Mouse (Mus musculus) embryonic facial prominence, embryonic 15.5 days (tissue): ENCODE measurements around the gene Ppp1r3e. TPM values are rescaled to one million over a fixed set of nuclear protein-coding genes. Genes with fewer than 3 reads are reported as not detected.
A peak's percentile ranks its signal among the peaks of the same experiment; 100 is the strongest.

ENCODE experiments used
- ATAC-seq: fragments of 200-750 bp; cut with Nextera tagmentation; 2 replicates; pipeline ENCODE4 v1.8.0; 2017; ENCODE audit warnings: low read depth, moderate TSS enrichment; ENCODE audit not compliant: insufficient number of reproducible peaks, low FRiP score, low TSS enrichment
- H3K27ac ChIP-seq: fragments of 300-500 bp; sonication (generic); replicated peaks from 2 replicates; pipeline ENCODE4 v1.5.1; 2015; ENCODE audit warnings: mild to moderate bottlenecking, inconsistent platforms
- H3K27me3 ChIP-seq: fragments of 300-500 bp; sonication (generic); 2 replicates; pipeline ENCODE4 v1.6.1; 2015; ENCODE audit warnings: inconsistent platforms
- H3K36me3 ChIP-seq: fragments of 300-500 bp; sonication (generic); 2 replicates; pipeline ENCODE4 v1.6.1; 2015; ENCODE audit warnings: mild to moderate bottlenecking, inconsistent platforms
- H3K4me1 ChIP-seq: fragments of 300-500 bp; sonication (generic); 2 replicates; pipeline ENCODE4 v1.6.1; 2015; ENCODE audit warnings: inconsistent platforms
- H3K4me2 ChIP-seq: fragments of 300-500 bp; sonication (generic); replicated peaks from 2 replicates; pipeline ENCODE4 v1.6.1; 2015; ENCODE audit warnings: mild to moderate bottlenecking, inconsistent platforms
- H3K4me3 ChIP-seq: fragments of 300-500 bp; sonication (generic); replicated peaks from 2 replicates; pipeline ENCODE4 v1.5.1; 2015; ENCODE audit warnings: mild to moderate bottlenecking, inconsistent platforms
- H3K9ac ChIP-seq: fragments of 300-500 bp; sonication (generic); 2 replicates; pipeline ENCODE4 v1.6.1; 2015; ENCODE audit warnings: inconsistent platforms
- H3K9me3 ChIP-seq: fragments of 300-500 bp; sonication (generic); replicated peaks from 2 replicates; pipeline ENCODE4 v1.6.1; 2016; ENCODE audit warnings: inconsistent platforms
- WGBS: fragments of 180-500 bp; shearing (Covaris S2); methylation state at CpG from one replicate; pipeline ENCODE4 v1.1.7; 2015; 5-methylcytosine and 5-hydroxymethylcytosine counted together
- polyA plus RNA-seq: library from polyadenylated mRNA; unstranded; fragments of >200 nt; fragmentation: Nextera tagmentation; extraction: Ambion mirVana; gene quantifications from 2 replicates; pipeline ENCODE4 v1.2.1, GENCODE M21; 2015

The Ppp1r3e gene
- polyA plus RNA-seq, 1 experiment from 2014 or later = 1.2 TPM

DNA sequence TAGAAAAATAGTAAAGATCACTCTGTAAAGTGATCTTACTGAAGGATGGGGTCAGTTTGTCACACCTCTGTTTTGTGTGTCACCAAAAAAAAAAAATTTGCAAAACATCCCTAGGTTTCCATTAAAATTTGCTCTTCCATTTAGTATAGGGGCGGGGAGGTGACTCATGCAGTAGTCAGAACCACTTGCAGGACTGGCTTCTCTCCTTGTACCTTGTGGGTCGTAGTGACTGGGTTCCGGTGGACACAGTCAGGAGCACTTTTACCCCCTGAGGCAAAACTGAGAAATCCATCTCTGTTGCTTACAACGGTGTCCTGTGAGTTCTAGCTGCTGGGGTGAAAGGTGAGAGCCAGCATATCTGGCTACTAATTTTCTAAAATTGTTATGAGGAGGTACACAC lies 26.3 kb upstream of the Ppp1r3e start:
- Histone ChIP-seq H3K9ac (no peak overlapping the region), H3K27me3 (no peaks in the 10 kb centered on the region), H3K4me1 (no peaks in the 10 kb centered on the region; the same call in 1 of the 2 replicates), H3K36me3 (peaks cover 46% of the 10 kb centered on the region), H3K9me3 (no peaks in the 10 kb centered on the region), H3K4me3 (no peak overlapping the region), H3K4me2 (no peak overlapping the region), H3K27ac (no peak overlapping the region)
- no peak for ATAC-seq
- WGBS = 71% methylated on average over 4 of the region's 4 CpGs

GRCm38 (mm10) chr14:54900383-54900782 lies 23.0 kb upstream of the Ppp1r3e start:
- H3K4me2 ChIP-seq = no peak overlapping the region
- H3K27me3 ChIP-seq = no peaks in the 10 kb centered on the region
- peak; percentile 70; the same call in 1 of the 2 replicates for ATAC-seq
- no peaks in the 10 kb centered on the region for H3K9me3 ChIP-seq
- H3K27ac ChIP-seq = peak overlapping the region; percentile 58; the same call in 1 of the 2 replicates
- H3K9ac ChIP-seq = no peak overlapping the region
- H3K36me3 ChIP-seq = peaks cover 45% of the 10 kb centered on the region
- peaks cover 12% of the 10 kb centered on the region for H3K4me1 ChIP-seq
- under 1% methylated on average over 3 of the region's 3 CpGs for WGBS
- H3K4me3 ChIP-seq = no peak overlapping the region

GRCm38 (mm10) chr14:54897445-54897844 lies 20.1 kb upstream of the Ppp1r3e start:
- Histone ChIP-seq H3K4me2 (no peak overlapping the region), H3K4me1 (peaks cover 22% of the 10 kb centered on the region), H3K9ac (no peak overlapping the region), H3K27ac (peak overlapping the region; percentile 39; the same call in 1 of the 2 replicates), H3K27me3 (no peaks in the 10 kb centered on the region), H3K36me3 (peaks cover 30% of the 10 kb centered on the region), H3K4me3 (no peak overlapping the region), H3K9me3 (no peaks in the 10 kb centered on the region)
- no peak for ATAC-seq
- WGBS = 50% methylated on average over 2 of the region's 2 CpGs

DNA sequence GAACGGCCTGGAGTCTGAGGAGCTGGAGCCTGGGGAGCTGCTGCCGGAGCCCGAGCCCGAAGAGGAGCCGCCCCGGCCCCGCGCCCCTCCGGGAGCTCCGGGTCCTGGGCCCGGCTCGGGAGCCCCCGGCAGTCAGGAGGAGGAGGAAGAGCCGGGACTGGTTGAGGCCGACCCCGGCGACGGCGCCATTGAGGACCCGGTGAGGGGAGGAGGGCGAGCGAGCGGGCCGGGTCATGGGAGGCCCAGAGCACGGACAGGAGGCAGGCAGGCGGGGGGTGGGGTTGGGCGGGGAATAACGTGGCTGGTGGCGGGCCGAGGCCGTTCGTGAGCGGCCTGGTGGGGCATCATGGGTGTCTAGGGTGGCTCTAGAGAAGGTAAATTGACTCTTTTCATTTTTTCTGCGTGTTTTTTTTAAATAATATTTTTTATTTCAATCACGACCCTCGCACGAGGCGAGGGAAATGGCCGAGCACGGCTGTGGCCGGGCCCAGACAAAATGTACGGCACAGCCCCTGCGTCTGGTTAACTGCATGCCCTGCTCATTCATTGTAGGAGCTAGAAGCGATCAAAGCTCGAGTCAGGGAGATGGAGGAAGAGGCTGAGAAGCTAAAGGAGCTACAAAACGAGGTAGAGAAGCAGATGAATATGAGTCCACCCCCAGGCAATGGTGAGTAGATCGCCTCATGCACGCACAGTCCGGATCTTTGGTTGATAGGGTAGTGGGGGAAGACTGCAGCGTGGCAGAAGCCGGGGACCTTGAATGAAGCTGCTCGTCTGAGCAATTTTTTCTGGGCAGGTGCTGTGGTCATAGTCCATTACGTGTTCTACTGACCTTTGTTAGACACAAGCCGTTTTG lies 17.2 kb upstream of the Ppp1r3e start:
- Histone ChIP-seq H3K36me3 (peaks cover 30% of the 10 kb centered on the region), H3K27me3 (no peaks in the 10 kb centered on the region), H3K27ac (peak overlapping the region; percentile 90), H3K4me3 (peak overlapping the region; percentile 94), H3K9ac (peak overlapping the region; percentile 97), H3K4me1 (peaks cover 22% of the 10 kb centered on the region), H3K9me3 (no peaks in the 10 kb centered on the region), H3K4me2 (peak overlapping the region; percentile 58)
- ATAC-seq = peak; percentile 77
- under 1% methylated on average over 53 of the region's 54 CpGs for WGBS

DNA sequence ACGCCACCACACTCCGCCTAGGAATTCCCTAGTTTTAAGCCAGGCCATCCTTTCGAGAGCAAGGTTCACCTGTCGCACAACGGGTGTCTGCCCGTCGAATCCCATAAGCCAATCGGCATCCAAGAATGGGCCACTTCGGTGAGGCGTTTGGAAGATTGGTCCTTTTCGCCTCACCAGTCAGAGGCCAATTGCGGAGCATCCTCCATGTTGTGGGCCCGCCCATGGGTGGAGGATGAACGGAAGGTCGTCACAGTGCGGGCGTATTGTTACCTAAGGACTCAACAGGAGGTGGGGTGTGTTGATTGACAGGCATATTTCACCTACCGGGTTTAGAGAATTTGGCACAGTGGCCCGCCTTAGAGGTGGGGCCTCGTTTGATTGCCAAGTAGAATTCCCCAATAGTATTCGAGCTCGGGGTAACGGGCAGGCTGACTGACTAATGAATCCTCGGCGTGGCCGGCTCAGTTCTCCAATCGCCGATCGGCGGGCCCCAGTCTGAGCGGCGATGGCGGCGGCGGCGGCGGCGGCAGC lies 16.4 kb upstream of the Ppp1r3e start:
- peaks cover 22% of the 10 kb centered on the region for H3K4me1 ChIP-seq
- peak; percentile 98 for ATAC-seq
- WGBS = under 1% methylated on average over 38 of the region's 38 CpGs

DNA sequence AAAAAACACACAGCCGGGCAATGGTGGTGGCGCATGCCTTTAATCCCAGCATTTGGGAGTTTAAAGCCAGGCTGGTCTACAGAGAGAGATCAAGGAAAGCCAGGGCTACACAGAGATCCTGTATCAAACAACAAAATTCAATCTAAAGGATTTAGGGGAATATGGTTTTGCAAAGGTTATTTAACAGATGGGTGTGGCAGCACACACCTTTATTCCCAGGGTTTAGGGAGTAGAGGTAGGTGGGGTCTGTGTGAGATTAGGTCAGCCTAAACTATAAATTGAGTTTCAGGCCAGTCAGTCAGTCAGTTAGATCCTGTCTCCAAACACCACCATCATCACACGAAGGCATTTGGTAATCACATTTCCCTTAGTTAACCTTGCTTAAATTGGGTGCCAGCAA lies 14.8 kb upstream of the Ppp1r3e start, which contains the start of gene Pabpn1:
Gene Pabpn1, plus strand, starts transcription at position 301 of the 400 bp plus-strand sequence.
- peak within 1 kb of the TSS; percentile 33 for H3K9ac ChIP-seq
- WGBS = 92% methylated on average over 3 of the region's 3 CpGs
- H3K4me1 ChIP-seq = peaks cover 17% of the 10 kb centered on the region
- no peaks in the 10 kb centered on the region for H3K27me3 ChIP-seq
- H3K4me2 ChIP-seq = peak within 1 kb of the TSS; percentile 56
- H3K4me3 ChIP-seq = peak within 1 kb of the TSS; percentile 94
- peak within 1 kb of the TSS; percentile 93 for H3K27ac ChIP-seq
- peaks cover 19% of the 10 kb centered on the region for H3K36me3 ChIP-seq
- no peaks in the 10 kb centered on the region for H3K9me3 ChIP-seq
- no peak for ATAC-seq

More for the DNA sequence above, 16.4 kb upstream of the Ppp1r3e start:
- Histone ChIP-seq H3K27ac (peak overlapping the region; percentile 93), H3K9me3 (no peaks in the 10 kb centered on the region), H3K4me3 (peak overlapping the region; percentile 94), H3K36me3 (peaks cover 30% of the 10 kb centered on the region), H3K27me3 (no peaks in the 10 kb centered on the region), H3K4me2 (peak overlapping the region; percentile 56), H3K9ac (peak overlapping the region; percentile 97)

- Histone ChIP-seq H3K4me3 (no peak overlapping the region), H3K27me3 (no peaks in the 10 kb centered on the region), H3K4me2 (peak overlapping the region; percentile 77; the same call in 1 of the 2 replicates), H3K36me3 (peaks cover 17% of the 10 kb centered on the region; the same call in 1 of the 2 replicates), H3K4me1 (peaks cover 24% of the 10 kb centered on the region), H3K27ac (no peak overlapping the region), H3K9me3 (no peaks in the 10 kb centered on the region), H3K9ac (no peak overlapping the region)
- ATAC-seq = no peak
- WGBS = 91% methylated on average over 11 of the region's 11 CpGs
These were observed 8.0 kb upstream of the Ppp1r3e start for GRCm38 (mm10) chr14:54885309-54885708.

DNA sequence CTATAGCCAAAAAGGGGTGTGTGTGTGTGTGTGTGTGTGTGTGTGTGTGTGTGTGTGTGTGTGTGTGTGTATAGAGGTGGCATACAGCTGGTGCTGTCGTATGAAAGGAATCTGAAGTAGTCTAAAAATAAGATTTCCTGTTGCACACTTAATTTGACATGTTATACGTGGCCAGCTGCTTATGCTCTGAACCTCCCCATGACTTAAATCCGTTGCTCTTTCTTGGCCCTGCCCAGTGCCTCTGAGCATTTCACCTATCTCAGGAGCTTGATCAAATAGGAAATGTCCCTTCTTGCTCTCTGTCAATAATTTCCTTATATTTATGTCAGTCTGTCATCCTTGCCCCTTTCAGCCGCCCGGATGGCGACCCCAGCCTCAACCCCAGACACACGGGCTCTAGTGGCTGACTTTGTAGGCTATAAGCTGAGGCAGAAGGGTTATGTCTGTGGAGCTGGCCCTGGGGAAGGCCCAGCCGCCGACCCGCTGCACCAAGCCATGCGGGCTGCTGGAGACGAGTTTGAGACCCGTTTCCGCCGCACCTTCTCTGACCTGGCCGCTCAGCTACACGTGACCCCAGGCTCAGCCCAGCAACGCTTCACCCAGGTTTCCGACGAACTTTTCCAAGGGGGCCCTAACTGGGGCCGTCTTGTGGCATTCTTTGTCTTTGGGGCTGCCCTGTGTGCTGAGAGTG lies 6.8 kb upstream of the Ppp1r3e start:
- H3K4me2 ChIP-seq = peak overlapping the region; percentile 77
- 27% methylated on average over 20 of the region's 21 CpGs for WGBS
- H3K4me1 ChIP-seq = peaks cover 24% of the 10 kb centered on the region
- H3K36me3 ChIP-seq = peaks cover 17% of the 10 kb centered on the region; the same call in 1 of the 2 replicates
- peak overlapping the region; percentile 95 for H3K27ac ChIP-seq
- peak overlapping the region; percentile 75 for H3K9ac ChIP-seq
- no peaks in the 10 kb centered on the region for H3K9me3 ChIP-seq
- no peak for ATAC-seq
- peak overlapping the region; percentile 70 for H3K4me3 ChIP-seq
- no peaks in the 10 kb centered on the region for H3K27me3 ChIP-seq

- peak within 1 kb of the TSS; percentile 77 for H3K4me2 ChIP-seq
- WGBS = under 1% methylated on average over 27 of the region's 27 CpGs
These were observed 6.0 kb upstream of the Ppp1r3e start, which contains the start of the genes Bcl2l2 and Gm20521 for GRCm38 (mm10) chr14:54883154-54884021. Bcl2l2 (plus strand) TSS chr14:54883377. Gm20521 (plus strand) TSS chr14:54883441.

DNA sequence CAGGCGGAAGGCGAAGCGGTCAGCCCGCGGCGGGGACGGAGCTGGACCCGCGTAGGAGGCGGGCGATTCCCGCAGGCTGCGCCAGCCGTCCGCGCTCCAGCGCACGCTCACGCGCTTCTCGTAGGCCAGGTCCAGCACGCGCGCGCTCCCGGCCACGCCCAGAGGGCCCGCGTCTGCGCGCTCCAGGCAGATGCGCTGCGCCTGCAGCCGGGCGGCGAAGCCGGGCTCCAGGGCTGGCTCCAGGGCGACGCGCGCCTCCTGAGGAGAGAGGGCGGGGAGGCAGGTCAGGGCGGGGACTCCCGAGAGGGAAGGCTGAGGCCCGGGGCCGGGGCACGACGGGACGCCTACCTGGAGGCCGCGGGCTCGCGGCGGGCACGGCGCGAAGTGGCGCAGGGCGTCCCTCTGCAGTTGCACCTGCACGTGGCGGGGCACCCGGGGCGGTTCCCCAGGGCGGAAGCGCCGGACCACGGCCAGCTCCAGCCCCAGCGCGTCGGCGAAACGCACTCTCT lies 757 bp downstream of the Ppp1r3e start:
- H3K9ac ChIP-seq = peak overlapping the region; percentile 62
- peak overlapping the region; percentile 96 for H3K4me2 ChIP-seq
- WGBS = under 1% methylated on average over 71 of the region's 72 CpGs
- no peaks in the 10 kb centered on the region for H3K9me3 ChIP-seq
- H3K4me1 ChIP-seq = peaks cover 12% of the 10 kb centered on the region
- peak overlapping the region; percentile 80 for H3K4me3 ChIP-seq
- H3K27me3 ChIP-seq = peaks cover 10% of the 10 kb centered on the region
- peak; percentile 90 for ATAC-seq
- H3K36me3 ChIP-seq = no peaks in the 10 kb centered on the region
- H3K27ac ChIP-seq = peak overlapping the region; percentile 71; the same call in 1 of the 2 replicates

More at GRCm38 (mm10) chr14:54883154-54884021, 6.0 kb upstream of the Ppp1r3e start, which contains the start of the genes Bcl2l2 and Gm20521:
- Histone ChIP-seq H3K27ac (peak within 1 kb of the TSS; percentile 95), H3K9ac (peak within 1 kb of the TSS; percentile 75), H3K9me3 (no peaks in the 10 kb centered on the region), H3K36me3 (peaks cover 17% of the 10 kb centered on the region; the same call in 1 of the 2 replicates), H3K4me3 (peak within 1 kb of the TSS; percentile 70), H3K4me1 (peaks cover 24% of the 10 kb centered on the region), H3K27me3 (0 out of 2 replicates have a peak, but pooled peaks cover under 1% of the 10 kb centered on the region)
- ATAC-seq = peak; percentile 91
